Mouse (Mus musculus) c-Kit-positive CD71-positive TER-119-negative erythroid progenitor cells, embryonic 14.5 days (primary cell): Measurements from ENCODE around the gene Sez6l.
"Not testable (repeated sequence)": the region's sequence is repeated elsewhere in the genome, so short reads cannot be mapped to it uniquely, and the experiment has no call there.

Experiments used
- DNase-seq: peaks from one replicate; pipeline ENCODE4 v3.0.0-alpha.2; 2013; ENCODE audit warnings: low read depth

The Sez6l gene

GRCm38 (mm10) chr5:112433004-112433403, 144.0 kb downstream of the Sez6l start:
- peak; percentile 40 for DNase-seq

- DNase-seq, result no peak
Observed at GRCm38 (mm10) chr5:112432033-112432432, 145.0 kb downstream of the Sez6l start.

GRCm38 (mm10) chr5:112431120-112431775, 145.7 kb downstream of the Sez6l start:
- no peak for DNase-seq

GRCm38 (mm10) chr5:112428944-112429343, 148.0 kb downstream of the Sez6l start:
- peak; percentile 30 for DNase-seq

- peak; percentile 34 for DNase-seq
Observed at GRCm38 (mm10) chr5:112427283-112427682, 149.7 kb downstream of the Sez6l start.

- no peak for DNase-seq
Observed at GRCm38 (mm10) chr5:112426635-112427034, 150.3 kb downstream of the Sez6l start.

GRCm38 (mm10) chr5:112419535-112419934, 157.4 kb downstream of the Sez6l start:
- no peak for DNase-seq

- DNase-seq, result no peak
Observed at GRCm38 (mm10) chr5:112418023-112418422, 159.0 kb downstream of the Sez6l start.

GRCm38 (mm10) chr5:112416673-112417072, 160.3 kb downstream of the Sez6l start:
- no peak for DNase-seq

GRCm38 (mm10) chr5:112412781-112413180, 164.2 kb downstream of the Sez6l start:
- DNase-seq, result not testable (repeated sequence)

- DNase-seq, result no peak
Observed at GRCm38 (mm10) chr5:112411514-112412335, 165.3 kb downstream of the Sez6l start.

- no peak for DNase-seq
Observed at GRCm38 (mm10) chr5:112411072-112411471, 165.9 kb downstream of the Sez6l start.

GRCm38 (mm10) chr5:112409274-112409673, 167.7 kb downstream of the Sez6l start:
- no peak for DNase-seq

- no peak for DNase-seq
Observed at GRCm38 (mm10) chr5:112406017-112406416, 171.0 kb downstream of the Sez6l start.

GRCm38 (mm10) chr5:112402437-112402836, 174.5 kb downstream of the Sez6l start:
- DNase-seq, result no peak

GRCm38 (mm10) chr5:112399284-112399683, 177.7 kb downstream of the Sez6l start:
- no peak for DNase-seq

GRCm38 (mm10) chr5:112396066-112396465, 180.9 kb downstream of the Sez6l start:
- no peak for DNase-seq

- no peak for DNase-seq
Observed at GRCm38 (mm10) chr5:112394779-112395443, 182.1 kb downstream of the Sez6l start, which contains the start of gene Asphd2. TSS of gene Asphd2 (minus strand) at chr5:112394866.

GRCm38 (mm10) chr5:112394415-112394763, 182.6 kb downstream of the Sez6l start:
- DNase-seq, result no peak

- no peak for DNase-seq
Observed at GRCm38 (mm10) chr5:112393741-112394414, 183.1 kb downstream of the Sez6l start.

- DNase-seq, result no peak
Observed at GRCm38 (mm10) chr5:112391676-112392323, 185.2 kb downstream of the Sez6l start.

GRCm38 (mm10) chr5:112391002-112391401, 186.0 kb downstream of the Sez6l start:
- DNase-seq, result no peak
